Mouse (Mus musculus) spleen, postnatal 14 days (tissue): ENCODE results near the gene Zfp219.
A peak's percentile ranks its signal among the peaks of the same experiment; 100 is the strongest.

Source experiments
- DNase-seq, 2 experiments: peaks; one replicate each; pipeline ENCODE4 v3.0.0; 2021 to 2022; ENCODE audit warnings: low spot score in 2 of 2

The Zfp219 gene

DNA sequence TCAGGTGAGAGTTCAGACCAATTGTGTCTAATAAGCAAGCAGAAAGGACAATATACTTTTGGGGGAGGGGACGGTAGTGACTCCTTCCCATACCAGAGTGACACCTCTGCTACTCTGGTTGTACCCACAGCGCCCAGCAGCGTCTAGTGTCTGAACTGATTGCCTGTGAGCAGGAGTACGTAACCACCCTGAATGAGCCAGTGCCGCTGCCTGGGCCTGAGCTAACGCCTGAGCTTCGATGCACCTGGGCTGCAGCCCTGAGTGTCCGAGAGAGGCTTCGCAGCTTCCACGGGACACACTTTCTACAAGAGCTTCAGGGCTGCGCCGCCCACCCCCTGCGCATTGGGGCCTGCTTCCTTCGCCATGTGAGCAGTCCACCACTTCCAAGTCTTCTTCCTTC, 23.1 kb downstream of the Zfp219 start:
- DNase-seq, result no peak

- DNase-seq, result no peak
Measured at GRCm38 (mm10) chr14:51996866-51997265, 23.7 kb downstream of the Zfp219 start.

DNA sequence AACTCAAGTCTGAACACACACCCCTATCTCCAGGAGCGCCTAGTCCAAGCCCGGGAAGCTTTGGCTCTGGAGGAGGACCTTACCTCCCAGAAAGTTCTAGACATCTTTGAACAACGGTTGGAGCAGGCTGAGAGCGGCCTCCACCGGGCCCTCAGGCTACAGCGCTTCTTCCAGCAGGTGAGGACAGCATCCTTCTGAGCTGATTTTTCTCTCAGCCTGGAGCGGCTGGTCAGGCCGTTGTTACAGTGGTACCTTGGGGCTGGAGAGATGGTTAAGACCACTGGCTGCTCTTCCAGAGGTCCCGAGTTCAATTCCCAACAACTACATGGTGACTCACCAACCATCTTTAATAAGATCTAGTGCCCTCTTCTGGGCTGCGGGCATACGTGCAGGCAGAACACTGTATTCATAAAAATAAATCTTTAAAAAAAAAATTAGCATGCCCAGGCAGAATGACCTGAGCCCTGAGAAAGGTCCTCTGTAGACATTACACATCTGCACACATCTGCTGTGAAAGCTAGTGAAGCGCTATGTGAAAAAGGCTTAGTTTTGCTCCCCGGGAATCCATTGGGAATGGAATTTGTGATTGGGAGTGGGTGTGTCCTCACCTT, 24.2 kb downstream of the Zfp219 start:
- no peak for DNase-seq

- no peak for DNase-seq
Measured at GRCm38 (mm10) chr14:51995219-51995871, 25.2 kb downstream of the Zfp219 start.

DNA sequence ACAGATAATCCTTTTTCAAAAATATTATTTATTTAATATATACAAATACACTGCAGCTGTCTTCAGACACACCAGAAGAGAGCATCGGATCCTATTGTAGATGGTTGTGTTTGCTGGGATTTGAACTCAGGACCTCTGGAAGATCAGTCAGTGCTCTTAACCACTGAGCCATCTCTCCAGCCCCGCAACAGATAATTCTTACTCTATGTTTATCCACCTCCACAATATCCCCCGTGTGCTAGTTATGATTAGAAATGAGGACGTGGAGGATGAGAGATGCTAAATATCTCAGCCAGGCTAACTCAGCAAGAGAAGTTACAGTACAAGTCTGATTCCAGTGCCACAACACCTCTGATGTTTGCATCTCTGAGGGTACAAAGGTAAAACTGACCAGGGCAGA, 26.1 kb downstream of the Zfp219 start:
- DNase-seq, result no peak

DNA sequence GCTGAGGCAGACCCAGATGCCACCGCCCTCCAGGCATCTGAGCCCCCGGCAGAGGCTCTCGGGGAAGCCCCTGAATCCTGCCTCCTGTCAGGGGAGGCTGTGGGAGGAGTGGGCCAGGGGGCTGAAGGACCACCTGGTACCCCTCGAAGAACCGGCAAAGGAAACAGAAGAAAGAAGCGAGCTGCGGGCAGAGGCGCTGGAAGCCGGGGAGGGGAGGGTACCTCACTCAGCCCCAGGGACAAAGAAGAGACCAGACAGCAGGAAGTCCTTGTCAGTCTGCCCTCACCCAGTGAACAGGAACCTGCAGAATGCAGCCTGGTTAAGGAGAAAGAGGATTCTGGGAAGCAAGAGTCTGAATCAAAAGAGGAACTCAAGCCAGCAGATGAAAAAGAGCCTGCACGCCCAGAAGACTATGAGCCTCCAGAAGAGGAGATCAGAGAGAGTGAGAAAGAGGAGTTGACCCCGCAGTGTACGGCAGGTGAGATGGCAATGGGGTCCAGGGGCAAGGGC, 31.0 kb downstream of the Zfp219 start:
- DNase-seq, result no peak

GRCm38 (mm10) chr14:51988731-51989130, 31.8 kb downstream of the Zfp219 start:
- DNase-seq, result no peak

GRCm38 (mm10) chr14:51987177-51987576, 33.4 kb downstream of the Zfp219 start:
- no peak for DNase-seq

- no peak for DNase-seq
Measured at GRCm38 (mm10) chr14:51986153-51986505, 34.4 kb downstream of the Zfp219 start.

- DNase-seq, result no peak
Measured at GRCm38 (mm10) chr14:51985301-51986152, 35.0 kb downstream of the Zfp219 start.

GRCm38 (mm10) chr14:51984247-51985231, 36.0 kb downstream of the Zfp219 start, which contains the start of gene Arhgef40:
Arhgef40 (plus strand) TSS chr14:51984719.
- peak; percentile 53 to 56 for DNase-seq

DNA sequence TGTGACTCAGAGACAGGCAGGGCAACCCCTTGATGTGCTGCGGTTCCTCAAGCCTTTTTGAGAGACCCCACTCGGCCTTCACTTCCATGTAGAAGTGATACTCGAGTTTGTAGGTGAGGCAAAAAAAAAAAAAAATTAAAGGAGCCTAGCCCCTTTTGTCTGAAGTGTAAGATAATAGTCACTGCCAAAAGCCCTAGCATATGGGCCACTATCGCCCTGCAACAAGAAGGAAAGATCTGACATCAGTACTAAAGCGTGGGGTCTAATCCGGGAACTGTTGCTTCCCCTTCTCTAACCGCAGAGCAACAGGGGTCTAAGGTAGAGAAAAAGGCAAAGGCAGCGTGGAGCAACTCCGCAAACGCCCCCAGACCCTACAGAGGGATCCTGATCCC, 36.7 kb downstream of the Zfp219 start:
- no peak for DNase-seq

- no peak for DNase-seq
Measured at GRCm38 (mm10) chr14:51983251-51983650, 37.3 kb downstream of the Zfp219 start.

- no peak for DNase-seq
Measured at GRCm38 (mm10) chr14:51979252-51979651, 41.3 kb downstream of the Zfp219 start.

DNA sequence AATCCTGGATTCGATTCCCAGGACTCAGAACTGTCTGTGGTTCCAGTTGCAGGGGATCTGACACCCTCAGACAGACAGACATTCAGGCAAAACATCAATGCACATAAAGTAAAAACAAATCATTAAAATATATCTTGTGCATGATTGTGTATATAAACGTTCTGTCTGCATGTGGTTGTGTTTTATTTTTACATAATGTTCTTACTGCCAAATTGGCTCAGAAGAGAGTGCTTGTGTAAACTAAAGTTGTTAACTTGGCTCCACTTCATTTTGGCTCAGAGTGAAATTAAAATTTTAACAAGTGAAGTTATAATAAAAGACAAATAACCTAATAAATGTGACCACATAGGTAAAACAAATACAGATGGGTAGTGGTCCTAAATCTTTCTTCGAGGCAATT, 53.1 kb downstream of the Zfp219 start:
- no peak for DNase-seq

GRCm38 (mm10) chr14:51960316-51960715, 60.2 kb downstream of the Zfp219 start:
- no peak for DNase-seq
